Mouse (Mus musculus) colon, adult 2 months (tissue): ENCODE results near the gene Olfr976. TPM values are rescaled to one million over a fixed set of nuclear protein-coding genes. Genes with fewer than 3 reads are reported as not detected.

ENCODE experiments used
- polyA plus RNA-seq: library from polyadenylated mRNA; depleted of rRNA; stranded (reverse); fragments of >200 nt; gene quantifications from 2 replicates; pipeline ENCODE4 v1.2.3, GENCODE M21; 2012; rRNA removed

Olfr976 gene
- polyA plus RNA-seq = not detected in 2 replicates

DNA sequence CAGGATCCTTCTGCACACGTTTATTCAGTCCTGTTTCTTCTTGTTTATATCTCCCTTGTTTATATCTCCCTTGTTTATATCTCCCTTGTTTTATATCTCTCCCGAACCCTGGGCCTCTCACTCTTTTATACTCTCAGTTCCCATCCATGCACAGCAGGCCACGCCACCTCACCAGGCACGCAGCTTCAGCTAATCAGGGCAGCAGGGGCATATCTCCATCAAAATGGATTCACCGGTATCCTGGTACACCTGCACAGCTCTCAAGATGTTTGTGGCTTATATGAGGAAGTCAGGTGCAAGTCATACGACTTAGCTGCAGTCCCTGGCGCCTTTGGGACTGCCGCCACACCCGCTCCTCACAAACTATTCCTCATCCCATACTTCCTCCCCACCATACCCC, at the start of gene Olfr976:
Gene Olfr976 (minus strand): TSS at position 101 of the 400 bp plus-strand sequence.

DNA sequence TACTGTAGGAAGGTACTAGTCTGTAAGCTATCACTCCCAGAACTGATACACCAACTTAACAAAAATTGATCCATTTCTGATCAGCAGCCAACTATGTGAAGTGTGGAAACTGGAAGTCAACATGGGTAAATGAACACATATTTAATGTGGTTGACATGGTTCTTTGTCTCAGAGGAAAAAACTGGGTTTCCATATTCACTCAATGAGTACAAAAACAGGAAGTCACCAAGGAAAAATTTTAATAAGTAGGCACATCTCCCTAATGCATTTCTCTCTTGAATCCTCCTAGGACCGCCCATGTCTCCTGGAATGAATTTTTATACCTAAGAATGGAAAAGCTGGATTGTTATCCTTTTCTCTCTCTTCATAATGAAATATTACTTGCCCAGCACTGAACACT, 48.5 kb upstream of the Olfr976 start, which contains the start of gene Olfr980:
Gene Olfr980 (minus strand): TSS at position 101 of the 400 bp plus-strand sequence.

DNA sequence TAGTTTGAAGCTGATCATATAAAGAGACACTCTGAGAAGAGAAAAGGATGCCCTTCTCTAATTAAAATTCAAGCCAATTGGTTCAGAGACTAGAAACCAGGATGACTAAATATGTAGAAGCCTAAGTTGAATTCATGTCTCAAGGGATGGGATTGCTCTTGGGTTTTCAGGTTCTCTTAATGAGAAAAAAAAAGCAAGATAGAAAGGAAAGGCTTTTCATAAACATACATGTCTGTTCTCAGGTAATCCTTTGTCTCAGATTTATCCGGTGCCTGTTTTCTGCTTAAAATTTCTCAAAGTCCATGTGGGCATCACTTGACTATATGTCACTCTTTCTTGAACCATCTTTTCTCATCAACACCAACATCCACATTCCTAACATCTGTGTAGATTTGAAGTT, 42.4 kb upstream of the Olfr976 start, which contains the start of gene Olfr979:
Gene Olfr979 (minus strand): TSS at position 101 of the 400 bp plus-strand sequence.

DNA sequence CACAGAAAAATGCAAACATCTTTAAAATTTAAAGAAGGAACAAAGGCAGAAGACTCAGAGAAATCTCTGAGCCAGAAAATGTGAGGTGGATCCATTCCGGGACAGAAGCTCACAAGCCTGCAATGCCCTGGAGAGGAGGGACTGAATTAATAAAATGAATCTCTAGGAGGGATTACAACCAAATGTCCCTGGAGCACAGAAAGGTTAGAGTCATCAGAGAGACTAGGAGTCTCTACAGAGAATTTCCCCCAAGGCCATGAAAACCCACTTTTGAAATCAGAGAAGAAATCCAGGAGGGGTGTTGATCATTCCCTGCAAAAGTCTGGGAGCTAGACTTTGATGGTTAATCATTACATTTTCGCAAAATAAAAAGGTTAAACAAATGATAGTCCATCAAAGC, 30.9 kb upstream of the Olfr976 start, which contains the start of gene Olfr978:
Gene Olfr978 (plus strand): TSS at position 301 of the 400 bp plus-strand sequence.

DNA sequence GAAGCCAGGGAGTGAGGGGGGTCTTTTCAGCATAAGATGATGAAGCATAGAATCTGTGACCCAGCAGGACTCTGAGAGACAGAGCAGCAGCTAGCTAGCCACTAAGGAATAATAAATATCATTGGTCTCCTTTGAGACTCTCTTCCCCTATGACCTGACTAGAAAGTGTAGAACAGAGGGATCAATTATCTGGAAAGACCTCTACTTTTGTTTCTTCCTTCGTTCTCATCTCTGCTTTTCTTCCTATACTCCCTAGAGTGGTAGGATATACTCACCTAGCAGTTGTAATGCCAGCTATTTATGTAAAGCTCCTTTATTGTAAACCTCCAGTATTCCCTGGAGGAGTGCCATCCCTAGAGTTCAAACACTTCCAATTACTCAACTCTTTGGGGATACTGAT, 9.0 kb downstream of the Olfr976 start, which contains the start of gene Olfr975:
Gene Olfr975 (minus strand): TSS at position 101 of the 400 bp plus-strand sequence.

DNA sequence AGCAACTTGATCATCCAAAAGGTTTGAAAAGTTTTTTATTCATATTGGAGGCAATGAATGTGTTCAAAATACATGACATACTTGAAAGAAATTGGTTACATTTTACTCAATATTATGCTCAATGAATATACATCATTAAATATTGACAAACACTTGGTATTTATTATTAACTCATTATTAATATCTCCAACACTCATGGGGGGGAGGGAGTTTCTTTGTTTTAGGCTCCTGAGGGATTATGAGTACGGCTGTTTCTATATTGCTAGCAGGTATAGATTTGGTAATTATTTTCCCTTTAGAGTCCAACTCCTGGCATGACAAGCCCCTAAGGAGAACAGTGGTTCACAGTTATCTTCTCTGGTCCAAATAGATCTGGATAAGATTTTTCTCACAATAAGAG, 23.7 kb downstream of the Olfr976 start, which contains the start of gene Olfr974:
Gene Olfr974 (plus strand): TSS at position 301 of the 400 bp plus-strand sequence.

DNA sequence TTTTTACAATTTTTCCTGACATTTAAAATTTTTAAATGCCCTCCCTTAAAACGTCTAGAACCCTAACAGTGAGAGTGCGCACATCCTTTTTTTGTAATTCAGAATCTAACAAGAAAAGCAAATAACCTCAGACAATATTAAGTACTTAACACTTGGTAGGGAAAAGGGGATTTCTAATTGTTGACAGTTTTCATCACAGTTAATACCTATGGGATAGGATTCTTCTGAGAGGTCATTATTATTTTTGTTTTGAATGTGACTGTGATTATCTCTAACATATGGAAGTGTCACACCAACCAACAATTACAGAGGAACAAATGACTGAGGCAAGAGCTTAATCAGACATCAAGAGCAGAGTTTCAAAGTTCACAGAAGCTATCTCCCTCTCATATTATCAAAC, 53.9 kb downstream of the Olfr976 start, which contains the start of gene Olfr229:
Gene Olfr229 (plus strand): TSS at position 301 of the 400 bp plus-strand sequence.

Other genes starting within 250 kb of the Olfr976 start
- not detected in 2 replicates for gene Olfr965, start 249.8 kb downstream of the Olfr976 start, polyA plus RNA-seq
- not detected in 2 replicates for gene Olfr150, start 230.2 kb downstream of the Olfr976 start, polyA plus RNA-seq
- not detected in 2 replicates for gene Olfr967, start 214.9 kb downstream of the Olfr976 start, polyA plus RNA-seq
- gene Olfr968, start 177.9 kb downstream of the Olfr976 start, polyA plus RNA-seq = not detected in 2 replicates
- gene Olfr969, start 170.2 kb downstream of the Olfr976 start, polyA plus RNA-seq = not detected in 2 replicates
- not detected in 2 replicates for gene Olfr970, start 152.3 kb downstream of the Olfr976 start, polyA plus RNA-seq
- gene Olfr971, start 124.3 kb downstream of the Olfr976 start, polyA plus RNA-seq = not detected in 2 replicates
- not detected in 2 replicates for gene Olfr972, start 94.7 kb downstream of the Olfr976 start, polyA plus RNA-seq
- not detected in 2 replicates for gene Olfr229, start 53.8 kb downstream of the Olfr976 start, polyA plus RNA-seq
- gene Olfr974, start 23.6 kb downstream of the Olfr976 start, polyA plus RNA-seq = not detected in 2 replicates
- gene Olfr975, start 9.1 kb downstream of the Olfr976 start, polyA plus RNA-seq = not detected in 2 replicates
- not detected in 2 replicates for gene Olfr978, start 31.0 kb upstream of the Olfr976 start, polyA plus RNA-seq
- gene Olfr979, start 42.3 kb upstream of the Olfr976 start, polyA plus RNA-seq = not detected in 2 replicates
- gene Olfr980, start 48.4 kb upstream of the Olfr976 start, polyA plus RNA-seq = not detected in 2 replicates
- gene Olfr981, start 60.3 kb upstream of the Olfr976 start, polyA plus RNA-seq = not detected in 2 replicates
- not detected in 2 replicates for gene Olfr982, start 112.7 kb upstream of the Olfr976 start, polyA plus RNA-seq
- gene Olfr983, start 132.5 kb upstream of the Olfr976 start, polyA plus RNA-seq = not detected in 2 replicates
- not detected in 2 replicates for gene Olfr984, start 153.1 kb upstream of the Olfr976 start, polyA plus RNA-seq
- not detected in 2 replicates for gene Olfr985, start 169.1 kb upstream of the Olfr976 start, polyA plus RNA-seq
- gene Tmem225, start 187.0 kb upstream of the Olfr976 start, polyA plus RNA-seq = not detected in 2 replicates
- gene Olfr986, start 219.8 kb upstream of the Olfr976 start, polyA plus RNA-seq = not detected in 2 replicates
- 0.56 and 0.58 TPM in 2 replicates for gene Zfp202, start 231.2 kb upstream of the Olfr976 start, polyA plus RNA-seq